Mouse (Mus musculus) neural tube, embryonic 14.5 days (tissue): Measurements from ENCODE around the gene Ppp4c. TPM values are rescaled to one million over a fixed set of nuclear protein-coding genes. Genes with fewer than 3 reads are reported as not detected.
A peak's percentile ranks its signal among the peaks of the same experiment; 100 is the strongest.

ENCODE experiments used
- ATAC-seq: fragments of 200-750 bp; cut with Nextera tagmentation; 2 replicates; pipeline ENCODE4 v1.8.0; 2017; ENCODE audit warnings: low read depth, mild to moderate bottlenecking, moderate TSS enrichment, moderate library complexity
- H3K27ac ChIP-seq: fragments of 300-500 bp; sonication (generic); 2 replicates; pipeline ENCODE4 v1.5.1; 2014; ENCODE audit warnings: low read depth, mild to moderate bottlenecking, control low read depth, low read length, moderate library complexity, mixed read lengths
- H3K27me3 ChIP-seq: fragments of 300-500 bp; sonication (generic); 2 replicates; pipeline ENCODE4 v1.6.1; 2014; ENCODE audit warnings: low read length; ENCODE audit not compliant: control insufficient read depth, insufficient read depth
- H3K36me3 ChIP-seq: fragments of 300-500 bp; sonication (generic); 2 replicates; pipeline ENCODE4 v1.6.1; 2014; ENCODE audit warnings: low read length, mixed read lengths; ENCODE audit not compliant: control insufficient read depth, insufficient read depth
- H3K4me1 ChIP-seq: fragments of 300-500 bp; sonication (generic); 2 replicates; pipeline ENCODE4 v1.6.1; 2014; ENCODE audit warnings: low read length; ENCODE audit not compliant: control insufficient read depth, insufficient read depth
- H3K4me2 ChIP-seq: fragments of 300-500 bp; sonication (generic); 2 replicates; pipeline ENCODE4 v1.6.1; 2014; ENCODE audit warnings: mild to moderate bottlenecking, low read depth, low read length, control low read depth
- H3K4me3 ChIP-seq: fragments of 300-500 bp; sonication (generic); 2 replicates; pipeline ENCODE4 v1.5.1; 2014; ENCODE audit warnings: low read depth, low read length, control low read depth, mixed read lengths
- H3K9ac ChIP-seq: fragments of 300-500 bp; sonication (generic); replicated peaks from 2 replicates; pipeline ENCODE4 v1.6.1; 2014; ENCODE audit warnings: low read depth, mild to moderate bottlenecking, control low read depth, low read length, mixed read lengths
- H3K9me3 ChIP-seq: fragments of 300-500 bp; sonication (generic); 2 replicates; pipeline ENCODE4 v1.6.1; 2016; ENCODE audit warnings: low read length; ENCODE audit not compliant: control insufficient read depth
- WGBS: fragments of 180-500 bp; shearing (Covaris S2); extraction: QIAGEN DNeasy Blood & Tissue Kit; methylation state at CpG from one replicate; pipeline ENCODE4 v1.1.7; 2014; 5-methylcytosine and 5-hydroxymethylcytosine counted together
- polyA plus RNA-seq: library from polyadenylated mRNA; unstranded; fragments of >200 nt; fragmentation: Nextera tagmentation; extraction: Ambion mirVana; gene quantifications from 2 replicates; pipeline ENCODE4 v1.2.1, GENCODE M21; 2014

Gene Ppp4c
- 154 and 168 TPM in 2 replicates for polyA plus RNA-seq

DNA sequence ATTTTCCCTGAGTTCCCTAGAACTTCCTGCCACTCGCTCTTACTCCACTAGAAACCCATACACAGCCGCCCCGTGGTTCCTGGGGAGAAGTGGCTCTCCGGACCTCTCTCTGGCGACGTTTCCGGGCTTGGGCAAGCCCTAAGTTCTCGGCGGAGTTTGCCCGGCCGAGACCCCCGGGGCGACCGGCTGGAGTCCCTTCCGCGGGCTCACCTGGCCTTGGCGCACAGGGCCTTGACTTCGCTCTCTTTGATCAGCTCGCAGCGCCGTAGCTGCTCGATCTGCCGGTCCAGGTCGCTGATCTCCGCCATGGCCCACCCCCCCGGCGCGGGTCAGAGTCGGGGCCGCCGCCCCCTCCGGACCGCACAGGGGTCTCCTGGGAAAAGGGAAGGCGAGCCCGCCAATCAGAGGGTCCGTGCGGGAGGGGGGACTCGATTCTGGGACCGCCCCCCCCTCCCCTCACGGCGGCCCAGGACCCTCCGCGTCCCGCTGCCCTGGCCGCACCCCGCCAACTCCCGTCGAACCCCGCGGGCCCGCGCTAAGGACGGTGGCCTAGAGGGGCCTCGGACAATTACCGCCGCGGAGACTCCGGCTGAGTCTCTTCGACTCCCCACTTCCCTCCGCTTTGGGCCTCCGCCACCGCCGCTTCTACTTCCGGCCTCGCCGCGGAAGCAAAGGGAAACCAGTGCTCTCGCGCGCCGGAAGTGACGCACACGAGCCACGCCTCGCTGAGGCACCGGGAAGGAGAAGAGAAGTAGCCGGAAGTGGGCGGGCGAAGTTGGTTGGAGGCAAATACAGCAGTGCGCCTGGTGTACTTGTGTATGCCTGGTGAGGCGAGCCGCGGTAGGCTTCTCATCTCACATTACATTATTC lies at the start of gene Ppp4c:
Gene Ppp4c, minus strand, starts transcription at position 646 of the 870 bp plus-strand sequence.
- WGBS: under 1% methylated on average over 68 of the region's 83 CpGs
- Histone ChIP-seq H3K4me3 (peak within 1 kb of the TSS; percentile 90), H3K27me3 (no peaks in the 10 kb centered on the region), H3K4me2 (peak within 1 kb of the TSS; percentile 81), H3K9me3 (no peaks in the 10 kb centered on the region), H3K36me3 (peaks cover 50% of the 10 kb centered on the region), H3K4me1 (peaks cover 12% of the 10 kb centered on the region), H3K9ac (peak within 1 kb of the TSS; percentile 82), H3K27ac (peak within 1 kb of the TSS; percentile 91)
- ATAC-seq: peak; percentile 94

- Histone ChIP-seq H3K27me3 (no peaks in the 10 kb centered on the region), H3K4me1 (no peaks in the 10 kb centered on the region), H3K36me3 (no peaks in the 10 kb centered on the region), H3K4me3 (no peak overlapping the region), H3K9ac (no peak overlapping the region), H3K9me3 (no peaks in the 10 kb centered on the region), H3K27ac (no peak overlapping the region), H3K4me2 (no peak overlapping the region)
- ATAC-seq: no peak
- WGBS: 95% methylated on average over 1 of the region's 1 CpGs
Observed at GRCm38 (mm10) chr7:126833294-126833693, 41.0 kb upstream of the Ppp4c start.

- no peak overlapping the region for H3K9ac ChIP-seq
- H3K4me3 ChIP-seq: peak overlapping the region; percentile 0; the same call in 1 of the 2 replicates
- H3K27ac ChIP-seq: no peak overlapping the region
- H3K4me2 ChIP-seq: peak overlapping the region; percentile 41
- H3K4me1 ChIP-seq: no peaks in the 10 kb centered on the region
- no peaks in the 10 kb centered on the region for H3K9me3 ChIP-seq
- WGBS: 1% methylated on average over 21 of the region's 21 CpGs
- peak; percentile 86 for ATAC-seq
- H3K36me3 ChIP-seq: no peaks in the 10 kb centered on the region
- no peaks in the 10 kb centered on the region for H3K27me3 ChIP-seq
Observed at GRCm38 (mm10) chr7:126832036-126832598, 39.8 kb upstream of the Ppp4c start.

GRCm38 (mm10) chr7:126831539-126831938 lies 39.2 kb upstream of the Ppp4c start, which contains the start of gene 4930451I11Rik:
4930451I11Rik (minus strand) TSS chr7:126831639.
- H3K4me3 ChIP-seq: peak within 1 kb of the TSS; percentile 0; the same call in 1 of the 2 replicates
- WGBS: 61% methylated on average over 5 of the region's 5 CpGs
- H3K4me1 ChIP-seq: no peaks in the 10 kb centered on the region
- 0 out of 2 replicates have a peak, but pooled peaks have one; percentile 10 for ATAC-seq
- H3K9me3 ChIP-seq: no peaks in the 10 kb centered on the region
- H3K27ac ChIP-seq: no peak within 1 kb of the TSS
- no peaks in the 10 kb centered on the region for H3K36me3 ChIP-seq
- H3K27me3 ChIP-seq: no peaks in the 10 kb centered on the region
- no peak within 1 kb of the TSS for H3K9ac ChIP-seq
- H3K4me2 ChIP-seq: peak within 1 kb of the TSS; percentile 41

- Histone ChIP-seq H3K9ac (0 out of 2 replicates have a peak overlapping the region, but pooled peaks have one; percentile 11), H3K36me3 (no peaks in the 10 kb centered on the region), H3K4me3 (no peak overlapping the region), H3K9me3 (no peaks in the 10 kb centered on the region), H3K27me3 (no peaks in the 10 kb centered on the region), H3K4me1 (peaks cover 23% of the 10 kb centered on the region), H3K4me2 (no peak overlapping the region; the same call in 1 of the 2 replicates), H3K27ac (no peak overlapping the region)
- WGBS: 73% methylated on average over 5 of the region's 5 CpGs
- no peak for ATAC-seq
Observed at GRCm38 (mm10) chr7:126825952-126826351, 33.7 kb upstream of the Ppp4c start.

DNA sequence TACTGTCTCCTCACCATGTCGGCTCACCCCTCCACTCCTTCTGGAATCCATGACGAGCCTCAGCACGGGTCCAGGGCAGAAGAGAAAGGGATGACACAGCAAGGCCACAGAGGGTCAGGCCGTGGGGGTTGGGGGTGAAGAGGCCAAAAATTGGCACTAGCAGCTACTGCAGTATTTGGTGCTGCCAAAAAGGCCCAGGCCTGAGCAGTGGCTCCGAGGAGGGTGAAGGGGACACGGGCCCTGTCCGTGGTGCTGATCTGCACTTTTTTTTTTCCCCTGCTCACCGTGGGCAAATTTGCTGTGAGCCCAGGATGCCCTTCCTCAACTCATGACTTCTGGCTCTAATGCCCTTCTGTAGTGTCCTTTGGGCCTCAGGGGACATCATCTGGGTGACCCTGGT lies 33.1 kb upstream of the Ppp4c start:
- Histone ChIP-seq H3K4me2 (peak overlapping the region; percentile 71), H3K4me3 (no peak overlapping the region), H3K9ac (0 out of 2 replicates have a peak overlapping the region, but pooled peaks have one; percentile 11), H3K27me3 (no peaks in the 10 kb centered on the region), H3K4me1 (peaks cover 23% of the 10 kb centered on the region), H3K27ac (no peak overlapping the region), H3K9me3 (no peaks in the 10 kb centered on the region), H3K36me3 (no peaks in the 10 kb centered on the region)
- no peak for ATAC-seq
- WGBS: 29% methylated on average over 8 of the region's 8 CpGs

DNA sequence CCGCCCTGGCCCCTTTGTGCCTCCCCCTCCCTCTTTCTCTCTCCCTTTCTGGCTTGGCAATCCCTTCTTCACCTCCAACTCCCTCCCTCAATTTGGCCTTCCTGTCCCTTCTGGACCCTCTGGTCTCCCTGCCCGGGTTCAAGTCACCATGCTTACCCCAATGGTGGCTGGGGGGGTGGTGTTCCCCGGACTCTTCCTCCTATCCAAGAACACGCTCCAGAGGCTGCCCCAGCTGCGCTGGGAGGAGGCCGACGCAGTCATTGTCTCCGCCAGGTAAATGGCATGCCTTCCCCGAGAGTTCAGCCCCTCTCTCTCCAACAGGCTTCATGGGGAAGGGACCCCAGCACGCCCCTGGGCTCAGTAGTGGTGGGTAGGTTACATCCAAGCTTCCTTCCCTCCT lies 31.6 kb upstream of the Ppp4c start:
- H3K27ac ChIP-seq: peak overlapping the region; percentile 88
- ATAC-seq: peak; percentile 18; the same call in 1 of the 2 replicates
- 11% methylated on average over 10 of the region's 10 CpGs for WGBS

GRCm38 (mm10) chr7:126823202-126823711 lies 31.0 kb upstream of the Ppp4c start:
- peak overlapping the region; percentile 93 for H3K9ac ChIP-seq
- H3K4me1 ChIP-seq: peaks cover 23% of the 10 kb centered on the region
- peak overlapping the region; percentile 88 for H3K27ac ChIP-seq

More for the DNA sequence above, 31.6 kb upstream of the Ppp4c start:
- Histone ChIP-seq H3K4me1 (peaks cover 23% of the 10 kb centered on the region), H3K36me3 (no peaks in the 10 kb centered on the region), H3K9me3 (no peaks in the 10 kb centered on the region), H3K27me3 (no peaks in the 10 kb centered on the region), H3K9ac (peak overlapping the region; percentile 93), H3K4me3 (peak overlapping the region; percentile 71), H3K4me2 (peak overlapping the region; percentile 71)

More at GRCm38 (mm10) chr7:126823202-126823711, 31.0 kb upstream of the Ppp4c start:
- Histone ChIP-seq H3K36me3 (no peaks in the 10 kb centered on the region), H3K9me3 (no peaks in the 10 kb centered on the region), H3K27me3 (no peaks in the 10 kb centered on the region), H3K4me3 (peak overlapping the region; percentile 71), H3K4me2 (peak overlapping the region; percentile 71)
- whole genome bisulfite sequencing: 0% methylated on average over 13 of the region's 19 CpGs
- peak; percentile 78 for ATAC-seq
